In the genomic region with DNA sequence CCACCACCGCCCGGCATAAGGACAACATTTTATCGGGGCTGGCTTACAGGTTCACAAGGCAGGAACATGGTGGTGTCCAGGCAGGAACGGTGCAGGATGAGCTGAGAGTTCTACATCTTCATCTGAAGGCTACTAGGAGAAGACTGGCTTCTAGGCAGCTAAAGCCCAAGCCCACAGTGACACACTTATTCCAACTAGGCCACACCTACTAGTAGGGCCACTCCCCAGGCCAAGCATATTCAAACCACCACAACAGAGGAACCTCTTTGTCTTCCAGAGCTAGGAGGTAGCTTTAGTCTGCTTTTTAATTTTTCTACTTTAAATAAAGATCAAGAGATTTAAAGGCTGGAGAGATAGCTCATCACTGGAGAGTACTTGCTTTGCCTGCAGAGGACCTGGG, we compare ENCODE assay signal across 24 mouse cellular contexts. TPM values are rescaled to one million over a fixed set of nuclear protein-coding genes. Genes with fewer than 3 reads are reported as not detected.
"Had no signal": no experiment of that assay in that cellular context is flagged by ENCODE, and none has a peak within 500 bp of the region (broad histone marks: within the 10 kb centered on the region; RNA-seq: fewer than 3 reads in every experiment).

No protein-coding gene starts in this region.

- H3K4me2 ChIP-seq: liver, embryonic 13.5 days; stomach, embryonic 15.5 days had no signal

- H3K9me3 ChIP-seq: liver, embryonic 13.5 days; stomach, embryonic 15.5 days had no signal

- H3K9ac ChIP-seq: liver, embryonic 13.5 days; stomach, embryonic 15.5 days had no signal

- H3K4me3 ChIP-seq: liver, embryonic 13.5 days; megakaryocyte, embryonic 14.5 days; midbrain, embryonic 10.5 days; stomach, embryonic 15.5 days had no signal

- ATAC-seq: inflammation-experienced regulatory T-cells, adult 6 months had no signal

- DNase-seq: kidney, adult 18-20 months; kidney, adult 9 months; kidney, postnatal 14 days; kidney, postnatal 4 days; layer of hippocampus, adult 9-11 months; liver, embryonic 13.5 days; lung, postnatal 14 days; midbrain, embryonic 14.5 days; right cerebral cortex, adult 18-20 months; right cerebral cortex, postnatal 14 days; spleen, adult 18-20 months; thymus, adult 2 months; thymus, postnatal 14 days; thymus, postnatal 4 days had no signal

- H3K27me3 ChIP-seq: liver, embryonic 13.5 days; megakaryocyte, embryonic 14.5 days; stomach, embryonic 15.5 days had no signal

- H3K27ac ChIP-seq: liver, embryonic 13.5 days; midbrain, embryonic 10.5 days had no signal

RNA-seq across cellular contexts. Expression of a gene that starts 46.2 kb away (rescaled TPM):
- polyA plus RNA-seq: inflammation-experienced regulatory T-cells, adult 6 months; kidney, embryonic 16.5 days; limb, embryonic 11.5 days; liver, adult 2 months; liver, embryonic 13.5 days; liver, embryonic 16.5 days; neural tube, embryonic 11.5 days; neural tube, embryonic 14.5 days had no signal
